In genomic region chr11:44612156-44612555, GRCm38 (mm10) we compare ENCODE assay signal across 11 mouse cellular contexts. TPM values are rescaled to one million over a fixed set of nuclear protein-coding genes. Genes with fewer than 3 reads are reported as not detected.
DNase-seq lines count a peak whose midpoint lies in the region; ATAC-seq and TF ChIP-seq lines count a peak whose summit lies in the region.
"Had no signal": no experiment of that assay in that cellular context is flagged by ENCODE, and none has a peak within 500 bp of the region (broad histone marks: within the 10 kb centered on the region; RNA-seq: fewer than 3 reads in every experiment).

No protein-coding gene starts in this region.

- H3K4me2 ChIP-seq in hindbrain, embryonic 12.5 days (replicated peaks) = peak overlapping the region; percentile 94
- no peak overlapping the region for H3K4me2 ChIP-seq in hindbrain, embryonic 16.5 days (ENCODE audit: low read length)
- peak overlapping the region; percentile 84 for H3K4me2 ChIP-seq in limb, embryonic 12.5 days

- H3ac ChIP-seq in C2C12 (ENCODE audit: control insufficient read depth, insufficient read length, low read depth) = peak overlapping the region; percentile 6

- peaks cover 36% of the 10 kb centered on the region for H3K4me1 ChIP-seq in hindbrain, embryonic 12.5 days
- peaks cover 18% of the 10 kb centered on the region for H3K4me1 ChIP-seq in hindbrain, embryonic 16.5 days (ENCODE audit: control insufficient read depth, insufficient read depth, low read depth, low read length)
- H3K4me1 ChIP-seq in embryonic facial prominence, embryonic 10.5 days = peaks cover 39% of the 10 kb centered on the region
- peaks cover 46% of the 10 kb centered on the region for H3K4me1 ChIP-seq in limb, embryonic 12.5 days (replicated peaks)

- H3K27ac ChIP-seq in hindbrain, embryonic 12.5 days = no peak overlapping the region
- H3K27ac ChIP-seq in hindbrain, embryonic 16.5 days (ENCODE audit: low read depth, low read length) = no peak overlapping the region
- no peak overlapping the region for H3K27ac ChIP-seq in embryonic facial prominence, embryonic 10.5 days (replicated peaks)
- H3K27ac ChIP-seq in limb, embryonic 12.5 days = no peak overlapping the region

- no peak overlapping the region for H3K9ac ChIP-seq in hindbrain, embryonic 12.5 days
- no peak overlapping the region for H3K9ac ChIP-seq in hindbrain, embryonic 16.5 days (ENCODE audit: low read depth, low read length)
- no peak overlapping the region for H3K9ac ChIP-seq in limb, embryonic 12.5 days (replicated peaks)

- TF ChIP-seq CTCF in C2C12 (IDR thresholded peaks at IDR 0.05; ENCODE audit: control insufficient read depth, insufficient read depth, insufficient read length) = no peak

- 8% methylated on average over 10 of the region's 10 CpGs for WGBS in hindbrain, embryonic 12.5 days
- 9% methylated on average over 10 of the region's 10 CpGs for WGBS in hindbrain, embryonic 16.5 days
- WGBS in embryonic facial prominence, embryonic 10.5 days = 6% methylated on average over 10 of the region's 10 CpGs
- 6% methylated on average over 10 of the region's 10 CpGs for WGBS in limb, embryonic 12.5 days

- peak overlapping the region; percentile 24; the same call in 1 of the 2 replicates for H3K4me3 ChIP-seq in hindbrain, embryonic 12.5 days
- H3K4me3 ChIP-seq in hindbrain, embryonic 16.5 days (ENCODE audit: low read length) = no peak overlapping the region
- no peak overlapping the region for H3K4me3 ChIP-seq in C2C12 (ENCODE audit: insufficient read depth, poor library complexity, severe bottlenecking)
- H3K4me3 ChIP-seq in embryonic facial prominence, embryonic 10.5 days = peak overlapping the region; percentile 52
- no peak overlapping the region for H3K4me3 ChIP-seq in limb, embryonic 12.5 days (replicated peaks)

- peak; percentile 33 for DNase-seq in embryonic facial prominence, embryonic 10.5 days (ENCODE audit: low spot score)
- no peak for DNase-seq in right cerebral cortex, postnatal 36 days (ENCODE audit: low spot score in 2 of 2)
- no peak for DNase-seq in right cerebral cortex, postnatal 4 days
- DNase-seq in kidney, adult 11 months = no peak
- DNase-seq: adrenal gland, postnatal 36 days; layer of hippocampus, postnatal 36 days; right cerebral cortex, postnatal 14 days had no signal

- no peaks in the 10 kb centered on the region for H3K9me3 ChIP-seq in hindbrain, embryonic 12.5 days (replicated peaks)
- H3K9me3 ChIP-seq in hindbrain, embryonic 16.5 days (ENCODE audit: control insufficient read depth, low read length) = no peaks in the 10 kb centered on the region
- H3K9me3 ChIP-seq in embryonic facial prominence, embryonic 10.5 days = no peaks in the 10 kb centered on the region
- H3K9me3 ChIP-seq in limb, embryonic 12.5 days = no peaks in the 10 kb centered on the region

- no peaks in the 10 kb centered on the region for H3K79me3 ChIP-seq in C2C12 (ENCODE audit: low read depth)

- no peaks in the 10 kb centered on the region for H3K79me2 ChIP-seq in C2C12 (ENCODE audit: control insufficient read depth, insufficient read depth)

- H3K36me3 ChIP-seq in hindbrain, embryonic 12.5 days = no peaks in the 10 kb centered on the region
- no peaks in the 10 kb centered on the region for H3K36me3 ChIP-seq in hindbrain, embryonic 16.5 days (ENCODE audit: control insufficient read depth, insufficient read depth, low read length)
- no peaks in the 10 kb centered on the region for H3K36me3 ChIP-seq in C2C12 (ENCODE audit: control insufficient read depth, insufficient read depth)
- H3K36me3 ChIP-seq in embryonic facial prominence, embryonic 10.5 days (replicated peaks) = no peaks in the 10 kb centered on the region
- H3K36me3 ChIP-seq in limb, embryonic 12.5 days = no peaks in the 10 kb centered on the region

- no peak for ATAC-seq in hindbrain, embryonic 12.5 days (ENCODE audit: low FRiP score)
- ATAC-seq in hindbrain, embryonic 16.5 days = no peak
- ATAC-seq in limb, embryonic 12.5 days (ENCODE audit: insufficient number of reproducible peaks, insufficient read depth, low FRiP score, low TSS enrichment, low read depth) = no peak

- peaks cover 28% of the 10 kb centered on the region for H3K27me3 ChIP-seq in hindbrain, embryonic 12.5 days
- H3K27me3 ChIP-seq in hindbrain, embryonic 16.5 days (replicated peaks; ENCODE audit: control insufficient read depth, insufficient read depth, low read length) = 0 out of 2 replicates have a peak, but pooled peaks cover 2% of the 10 kb centered on the region
- no peaks in the 10 kb centered on the region for H3K27me3 ChIP-seq in C2C12 (ENCODE audit: control insufficient read depth, insufficient read depth, insufficient read length)
- peaks cover 58% of the 10 kb centered on the region for H3K27me3 ChIP-seq in embryonic facial prominence, embryonic 10.5 days (replicated peaks; ENCODE audit: low read depth, poor library complexity, severe bottlenecking)
- peaks cover 61% of the 10 kb centered on the region for H3K27me3 ChIP-seq in limb, embryonic 12.5 days

TF ChIP-seq in C2C12, 6 proteins besides CTCF, POLR2A, EP300 and RAD21:
- TF ChIP-seq FOSL1 (IDR thresholded peaks at IDR 0.05; ENCODE audit: insufficient read depth, low read length, poor library complexity, severe bottlenecking) (no peak), MYOD1 (IDR thresholded peaks at IDR 0.05; ENCODE audit: control insufficient read depth, insufficient read length, low read depth) (no peak)

RNA-seq across cellular contexts. Expression of gene Ebf1, which starts 5.0 kb away (rescaled TPM):
- polyA plus RNA-seq in hindbrain, embryonic 12.5 days (2016; fragmentation: Nextera tagmentation; extraction: Ambion mirVana) = 111 and 122 TPM in 2 replicates
- polyA plus RNA-seq in hindbrain, embryonic 16.5 days (2015; fragmentation: Nextera tagmentation; extraction: Ambion mirVana) = 106 and 111 TPM in 2 replicates
- polyA plus RNA-seq in C2C12 (2012; fragmentation: generic; extraction: Trizol) = 4.3 TPM
- polyA plus RNA-seq in embryonic facial prominence, embryonic 10.5 days (2016; fragmentation: Nextera tagmentation; extraction: Ambion mirVana) = 38.5 and 41.9 TPM in 2 replicates
- polyA plus RNA-seq in limb, embryonic 12.5 days (2016; fragmentation: Nextera tagmentation; extraction: Ambion mirVana) = 93.3 and 95.7 TPM in 2 replicates

Comparison
In these comparisons a context has a peak if more than half of its experiments do, and no peak if none do; other contexts are left out.
1. H3K4me3 ChIP-seq: peak in hindbrain, embryonic 12.5 days (single experiment) and embryonic facial prominence, embryonic 10.5 days (single experiment); none in hindbrain, embryonic 16.5 days (single experiment), C2C12 (single experiment) and limb, embryonic 12.5 days (single experiment).